Mouse (Mus musculus) stomach, embryonic 15.5 days (tissue): ENCODE results near the gene Cdk18. TPM values are rescaled to one million over a fixed set of nuclear protein-coding genes. Genes with fewer than 3 reads are reported as not detected.

Experiments used
- polyA plus RNA-seq: library from polyadenylated mRNA; unstranded; fragments of >200 nt; fragmentation: Nextera tagmentation; extraction: Ambion mirVana; gene quantifications from 2 replicates; pipeline ENCODE4 v1.2.1, GENCODE M21; 2015

Cdk18 gene
- polyA plus RNA-seq, 1 experiment from 2014 or later, result 7.2 TPM

Other genes with a start within 250 kb of the Cdk18 start
- gene Nucks1, start 229.2 kb downstream of the Cdk18 start, polyA plus RNA-seq, result 65.0 and 71.6 TPM in 2 replicates
- 5.5 and 6.0 TPM in 2 replicates for gene Slc45a3, start 176.7 kb downstream of the Cdk18 start, polyA plus RNA-seq
- 20.4 and 24.4 TPM in 2 replicates for gene Elk4, start 132.1 kb downstream of the Cdk18 start, polyA plus RNA-seq
- gene Mfsd4a, start 71.6 kb downstream of the Cdk18 start, polyA plus RNA-seq, result 9.8 and 11.9 TPM in 2 replicates
- 0.36 and 0.46 TPM in 2 replicates for gene Lemd1, start 51.7 kb upstream of the Cdk18 start, polyA plus RNA-seq
- gene AC124108.1, start 51.8 kb upstream of the Cdk18 start, polyA plus RNA-seq, result 0.09 and 0.10 TPM in 2 replicates
- not detected in 2 replicates for gene Gm10188, start 90.1 kb upstream of the Cdk18 start, polyA plus RNA-seq
- 0.14 and 0.15 TPM in 2 replicates for gene Klhdc8a, start 158.9 kb upstream of the Cdk18 start, polyA plus RNA-seq
- gene Nuak2, start 176.4 kb upstream of the Cdk18 start, polyA plus RNA-seq, result 6.1 and 6.5 TPM in 2 replicates